Mouse (Mus musculus) bone marrow macrophage, adult 2 months (primary cell): ENCODE measurements around the gene Tln2.

Source experiments
- CTCF ChIP-seq: IDR thresholded peaks from 2 replicates; pipeline ENCODE4 v1.5.1; 2012; ENCODE audit warnings: low read depth, mild to moderate bottlenecking, low read length, moderate library complexity
- POLR2A ChIP-seq: IDR thresholded peaks from 2 replicates; pipeline ENCODE4 v1.6.1; 2012; ENCODE audit warnings: mild to moderate bottlenecking, low read depth, low read length, borderline replicate concordance

DNA sequence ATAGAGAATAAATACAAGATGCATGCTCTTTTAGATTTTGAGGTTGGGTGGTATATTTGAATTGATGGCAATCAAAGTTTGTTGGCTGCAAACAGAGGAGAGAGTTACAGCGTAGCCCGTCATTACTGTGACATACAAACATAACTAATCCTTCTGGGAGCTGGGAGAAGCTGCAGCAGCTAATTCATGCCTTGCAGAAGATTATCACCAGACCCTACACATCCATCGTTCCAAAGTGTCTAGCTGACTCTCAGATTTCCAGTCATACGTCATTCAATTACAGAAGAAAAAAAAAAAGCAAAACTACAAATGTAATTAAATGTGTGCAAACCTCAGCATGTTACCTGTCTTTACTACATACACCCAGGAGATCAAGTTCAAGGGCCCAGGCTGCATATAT is 372.3 kb downstream of the Tln2 start:
- TF ChIP-seq CTCF (no peak), POLR2A (no peak)
